ENCODE assay signal across 18 mouse cellular contexts in the genomic region with DNA sequence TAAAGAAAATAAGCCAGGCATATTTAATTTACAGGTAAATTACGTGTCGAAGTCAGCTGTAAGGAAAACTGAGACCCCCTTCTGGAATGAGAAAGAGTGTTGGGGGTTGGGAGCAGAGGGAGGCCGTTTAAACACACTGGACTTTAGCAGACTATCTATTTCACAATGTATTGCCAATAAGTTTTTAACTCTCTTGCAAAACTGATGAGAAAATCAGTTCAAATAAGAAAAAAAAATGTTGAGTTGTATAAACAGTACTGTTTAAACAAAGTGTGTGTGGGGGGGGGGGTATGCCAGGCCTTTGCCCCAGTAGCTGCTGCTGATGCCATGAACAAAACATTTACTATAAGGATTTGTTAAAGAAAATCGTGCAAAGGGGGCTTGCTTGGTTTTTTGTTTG.
"Had no signal": no experiment of that assay in that cellular context is flagged by ENCODE, and none has a peak within 500 bp of the region (broad histone marks: within the 10 kb centered on the region; RNA-seq: fewer than 3 reads in every experiment).

No protein-coding gene starts in this region.

- H3K9me3 ChIP-seq: midbrain, embryonic 10.5 days; midbrain, embryonic 12.5 days; neural tube, embryonic 13.5 days; neural tube, embryonic 15.5 days had no signal

- H3K4me3 ChIP-seq: midbrain, embryonic 10.5 days; midbrain, embryonic 12.5 days; myocyte; neural tube, embryonic 13.5 days; neural tube, embryonic 15.5 days had no signal

- DNase-seq: lung, embryonic 14.5 days; lung, postnatal 10 days; lung, postnatal 4 days; midbrain, embryonic 14.5 days; retina, postnatal 1 day; right cerebral cortex, adult 18-20 months; right cerebral cortex, postnatal 25 days; right cerebral cortex, postnatal 4 days; spleen, adult 18-20 months; thymus, adult 18-20 months; thymus, postnatal 14 days; thymus, postnatal 36 days had no signal

- H3K9ac ChIP-seq: lung, embryonic 14.5 days; midbrain, embryonic 12.5 days; neural tube, embryonic 13.5 days; neural tube, embryonic 15.5 days had no signal

- ATAC-seq: midbrain, embryonic 16.5 days had no signal

- H3K4me1 ChIP-seq: midbrain, embryonic 10.5 days; midbrain, embryonic 12.5 days; neural tube, embryonic 13.5 days; neural tube, embryonic 15.5 days had no signal

- H3K36me3 ChIP-seq: midbrain, embryonic 10.5 days; midbrain, embryonic 12.5 days; neural tube, embryonic 13.5 days; neural tube, embryonic 15.5 days had no signal

- H3K27ac ChIP-seq: midbrain, embryonic 10.5 days; midbrain, embryonic 12.5 days; neural tube, embryonic 13.5 days; neural tube, embryonic 15.5 days had no signal

- H3K4me2 ChIP-seq: lung, embryonic 14.5 days; midbrain, embryonic 12.5 days; neural tube, embryonic 13.5 days; neural tube, embryonic 15.5 days had no signal

- H3K27me3 ChIP-seq: midbrain, embryonic 12.5 days; neural tube, embryonic 13.5 days; neural tube, embryonic 15.5 days had no signal
